Mouse (Mus musculus) stomach, postnatal 0 days (tissue): ENCODE data around the gene Plin3.

Experiments used
- CTCF ChIP-seq: IDR thresholded peaks from 2 replicates; pipeline ENCODE4 v1.5.1; 2016; ENCODE audit warnings: antibody characterized with exemption, low read depth, mild to moderate bottlenecking, moderate library complexity
- EP300 ChIP-seq: optimal IDR thresholded peaks from 2 replicates; pipeline ENCODE3; 2016; ENCODE audit warnings: antibody characterized with exemption

- TF ChIP-seq CTCF, result no peak
- TF ChIP-seq EP300, result no peak
Measured at GRCm38 (mm10) chr17:56233818-56234469, 58.7 kb downstream of the Plin3 start.
